In genomic region chr17:45659225-45659624, GRCm38 (mm10) we compare ENCODE assay signal across 21 mouse cellular contexts. TPM values are rescaled to one million over a fixed set of nuclear protein-coding genes. Genes with fewer than 3 reads are reported as not detected.
"Had no signal": no experiment of that assay in that cellular context is flagged by ENCODE, and none has a peak within 500 bp of the region (broad histone marks: within the 10 kb centered on the region; RNA-seq: fewer than 3 reads in every experiment).

Gene Capn11, minus strand, starts transcription at chr17:45659325.

- ATAC-seq: midbrain, embryonic 16.5 days had no signal

- H3K27me3 ChIP-seq: liver, embryonic 13.5 days; midbrain, embryonic 12.5 days; neural tube, embryonic 15.5 days had no signal

- H3K4me3 ChIP-seq: layer of hippocampus, adult 2 months; liver, embryonic 13.5 days; midbrain, embryonic 12.5 days; myocyte; neural tube, embryonic 15.5 days had no signal

- H3K27ac ChIP-seq: layer of hippocampus, adult 2 months; liver, embryonic 13.5 days; midbrain, embryonic 12.5 days; neural tube, embryonic 15.5 days; stomach, postnatal 0 days had no signal

- DNase-seq: kidney, adult 18-20 months; kidney, postnatal 14 days; layer of hippocampus, adult 9-11 months; liver, embryonic 13.5 days; lung, adult 2 months; lung, postnatal 14 days; lung, postnatal 4 days; right cerebral cortex, adult 18-20 months; right cerebral cortex, postnatal 14 days; right cerebral cortex, postnatal 4 days; thymus, adult 18-20 months; thymus, postnatal 36 days had no signal

- H3K4me2 ChIP-seq: liver, embryonic 13.5 days; midbrain, embryonic 12.5 days; neural tube, embryonic 15.5 days had no signal

- H3K9ac ChIP-seq: liver, embryonic 13.5 days; midbrain, embryonic 12.5 days; neural tube, embryonic 15.5 days had no signal

- H3K9me3 ChIP-seq: liver, embryonic 13.5 days; midbrain, embryonic 12.5 days; neural tube, embryonic 15.5 days had no signal

RNA-seq across cellular contexts. Expression of gene Capn11, which starts in this region (rescaled TPM):
- total RNA-seq: liver, adult 2 months; monocyte, adult 5-6 weeks had no signal
- polyA plus RNA-seq: lung, adult 2 months; stomach, embryonic 14.5 days had no signal
